Mouse (Mus musculus) liver, postnatal 0 days (tissue): ENCODE results near the gene Stk10.

Experiments used
- CTCF ChIP-seq: sonication (generic); IDR thresholded peaks from 2 replicates; pipeline ENCODE4 v1.5.1; 2016; ENCODE audit warnings: antibody characterized with exemption, low read depth
- EP300 ChIP-seq: IDR thresholded peaks from 2 replicates; pipeline ENCODE4 v1.6.1; 2016; ENCODE audit warnings: antibody characterized with exemption, low read depth, mild to moderate bottlenecking

- TF ChIP-seq CTCF (no peak), EP300 (no peak)
Observed at GRCm38 (mm10) chr11:32585996-32586395, 52.9 kb downstream of the Stk10 start.
